ENCODE assay signal across 8 mouse cellular contexts in genomic region chr11:60352559-60353411, GRCm38 (mm10). TPM values are rescaled to one million over a fixed set of nuclear protein-coding genes. Genes with fewer than 3 reads are reported as not detected.
DNase-seq lines count a peak whose midpoint lies in the region; ATAC-seq and TF ChIP-seq lines count a peak whose summit lies in the region.

Gene Tom1l2, minus strand, starts transcription at chr11:60352905.
Gene Drc3, plus strand, starts transcription at chr11:60353329.

- ATAC-seq in heart, embryonic 15.5 days (replicated peaks; ENCODE audit: insufficient number of reproducible peaks, insufficient read depth, low FRiP score, low read depth): peak; percentile 99
- ATAC-seq in liver, embryonic 14.5 days (ENCODE audit: insufficient read depth): peak; percentile 99
- peak; percentile 100 for ATAC-seq in neural tube, embryonic 11.5 days (ENCODE audit: insufficient read depth, low FRiP score, low TSS enrichment)
- peak; percentile 99 for ATAC-seq in stomach, postnatal 0 days (ENCODE audit: low FRiP score, low TSS enrichment)

- under 1% methylated on average over 57 of the region's 57 CpGs for WGBS in forebrain, embryonic 10.5 days
- WGBS in heart, embryonic 15.5 days: under 1% methylated on average over 57 of the region's 57 CpGs
- under 1% methylated on average over 57 of the region's 57 CpGs for WGBS in liver, embryonic 14.5 days (ENCODE audit: insufficient replicate concordance)
- under 1% methylated on average over 57 of the region's 57 CpGs for WGBS in neural tube, embryonic 11.5 days
- WGBS in stomach, postnatal 0 days: under 1% methylated on average over 56 of the region's 57 CpGs

- peak within 1 kb of the TSS; percentile 68 for H3K4me3 ChIP-seq in forebrain, embryonic 10.5 days
- peak within 1 kb of the TSS; percentile 72 for H3K4me3 ChIP-seq in heart, embryonic 15.5 days
- peak within 1 kb of the TSS; percentile 63 to 78 for H3K4me3 ChIP-seq in liver, embryonic 14.5 days (ENCODE audit: insufficient read depth in 1 of 2, low read depth in 2 of 2, low read length in 2 of 2)
- peak within 1 kb of the TSS; percentile 44 for H3K4me3 ChIP-seq in neural tube, embryonic 11.5 days (ENCODE audit: low read depth, low read length)
- H3K4me3 ChIP-seq in stomach, postnatal 0 days (ENCODE audit: low read depth, low read length): peak within 1 kb of the TSS; percentile 63

- H3K27me3 ChIP-seq in forebrain, embryonic 10.5 days (ENCODE audit: poor library complexity, severe bottlenecking): no peaks in the 10 kb centered on the region
- no peaks in the 10 kb centered on the region for H3K27me3 ChIP-seq in heart, embryonic 15.5 days
- no peaks in the 10 kb centered on the region for H3K27me3 ChIP-seq in liver, embryonic 14.5 days (ENCODE audit: control insufficient read depth, insufficient read depth, low read length)
- no peaks in the 10 kb centered on the region for H3K27me3 ChIP-seq in neural tube, embryonic 11.5 days (ENCODE audit: control insufficient read depth, insufficient read depth, low read length)
- H3K27me3 ChIP-seq in stomach, postnatal 0 days (ENCODE audit: control insufficient read depth, insufficient read depth, low read length): no peaks in the 10 kb centered on the region

- peak within 1 kb of the TSS; percentile 79 for H3K27ac ChIP-seq in forebrain, embryonic 10.5 days
- peak within 1 kb of the TSS; percentile 89 for H3K27ac ChIP-seq in heart, embryonic 15.5 days
- peak within 1 kb of the TSS; percentile 54 for H3K27ac ChIP-seq in liver, embryonic 14.5 days
- H3K27ac ChIP-seq in neural tube, embryonic 11.5 days (ENCODE audit: low read depth, low read length): no peak within 1 kb of the TSS; the same call in 1 of the 2 replicates
- peak within 1 kb of the TSS; percentile 86 for H3K27ac ChIP-seq in stomach, postnatal 0 days (replicated peaks)

- H3K9me3 ChIP-seq in forebrain, embryonic 10.5 days: no peaks in the 10 kb centered on the region
- H3K9me3 ChIP-seq in heart, embryonic 15.5 days (replicated peaks): no peaks in the 10 kb centered on the region
- H3K9me3 ChIP-seq in liver, embryonic 14.5 days (ENCODE audit: control insufficient read depth, low read length): no peaks in the 10 kb centered on the region
- no peaks in the 10 kb centered on the region for H3K9me3 ChIP-seq in neural tube, embryonic 11.5 days (ENCODE audit: control insufficient read depth, low read length)
- H3K9me3 ChIP-seq in stomach, postnatal 0 days (ENCODE audit: control insufficient read depth, low read length): no peaks in the 10 kb centered on the region

- peaks cover 21% of the 10 kb centered on the region for H3K4me1 ChIP-seq in forebrain, embryonic 10.5 days
- peaks cover 26% of the 10 kb centered on the region for H3K4me1 ChIP-seq in heart, embryonic 15.5 days (replicated peaks)
- peaks cover 3 to 25% of the 10 kb centered on the region in 2 experiments for H3K4me1 ChIP-seq in liver, embryonic 14.5 days (replicated peaks; ENCODE audit: control insufficient read depth in 2 of 2, insufficient read depth in 2 of 2, low read length in 1 of 2)
- H3K4me1 ChIP-seq in neural tube, embryonic 11.5 days (ENCODE audit: control insufficient read depth, insufficient read depth, low read length): peaks cover 9% of the 10 kb centered on the region
- H3K4me1 ChIP-seq in stomach, postnatal 0 days (replicated peaks; ENCODE audit: control insufficient read depth, insufficient read depth): peaks cover 7% of the 10 kb centered on the region

- H3K9ac ChIP-seq in heart, embryonic 15.5 days: peak within 1 kb of the TSS; percentile 74
- peak within 1 kb of the TSS; percentile 81 for H3K9ac ChIP-seq in liver, embryonic 14.5 days (replicated peaks)
- peak within 1 kb of the TSS; percentile 69 for H3K9ac ChIP-seq in neural tube, embryonic 11.5 days (ENCODE audit: low read length)
- H3K9ac ChIP-seq in stomach, postnatal 0 days (ENCODE audit: low read length): peak within 1 kb of the TSS; percentile 75

- TF ChIP-seq EP300 in liver, embryonic 14.5 days (IDR thresholded peaks at IDR 0.05; ENCODE audit: low read depth): 0 out of 2 replicates have a peak, but pooled peaks have one; percentile 32
- no peak for TF ChIP-seq EP300 in stomach, postnatal 0 days (optimal IDR thresholded peaks at IDR 0.05)

- peak within 1 kb of the TSS; percentile 82 for H3K4me2 ChIP-seq in heart, embryonic 15.5 days
- peak within 1 kb of the TSS; percentile 92 for H3K4me2 ChIP-seq in liver, embryonic 14.5 days (ENCODE audit: low read depth)
- peak within 1 kb of the TSS; percentile 71 for H3K4me2 ChIP-seq in neural tube, embryonic 11.5 days (ENCODE audit: low read depth)
- H3K4me2 ChIP-seq in stomach, postnatal 0 days (replicated peaks; ENCODE audit: low read depth): peak within 1 kb of the TSS; percentile 89

- DNase-seq in CD8-positive naive resting alpha-beta T cell, adult 2 months (ENCODE audit: low read depth in 2 of 2, low spot score in 2 of 2): peak; percentile 95 to 96
- DNase-seq in c-Kit-positive CD71-negative TER-119-negative erythroid progenitor cells, embryonic 14.5 days (ENCODE audit: low read depth): peak; percentile 99
- DNase-seq in forebrain, embryonic 10.5 days (ENCODE audit: extremely low spot score, low spot score): peak; percentile 100
- DNase-seq in kidney, postnatal 25 days: peak; percentile 100
- DNase-seq in liver, embryonic 14.5 days (ENCODE audit: low read depth in 3 of 3, low spot score in 3 of 3): peak; percentile 99
- peak; percentile 99 for DNase-seq in neural tube, embryonic 11.5 days (ENCODE audit: low spot score)
- peak; percentile 100 for DNase-seq in stomach, postnatal 0 days (ENCODE audit: low spot score)

- H3K36me3 ChIP-seq in forebrain, embryonic 10.5 days (replicated peaks): no peaks in the 10 kb centered on the region
- H3K36me3 ChIP-seq in heart, embryonic 15.5 days: no peaks in the 10 kb centered on the region
- H3K36me3 ChIP-seq in liver, embryonic 14.5 days (replicated peaks; ENCODE audit: control insufficient read depth, insufficient read depth, low read depth): no peaks in the 10 kb centered on the region
- H3K36me3 ChIP-seq in neural tube, embryonic 11.5 days (ENCODE audit: control insufficient read depth, insufficient read depth, low read length): no peaks in the 10 kb centered on the region
- no peaks in the 10 kb centered on the region for H3K36me3 ChIP-seq in stomach, postnatal 0 days (ENCODE audit: control insufficient read depth, insufficient read depth, low read length)

- no peak for TF ChIP-seq CTCF in liver, embryonic 14.5 days (IDR thresholded peaks at IDR 0.05; ENCODE audit: low read depth)
- TF ChIP-seq CTCF in stomach, postnatal 0 days (IDR thresholded peaks at IDR 0.05; ENCODE audit: low read depth): no peak

RNA-seq across cellular contexts. Expression of gene Tom1l2, which starts in this region (rescaled TPM):
- polyA plus RNA-seq in forebrain, embryonic 10.5 days (2016; fragmentation: Nextera tagmentation; extraction: Ambion mirVana): 18.0 TPM in 2 replicates
- polyA plus RNA-seq in heart, embryonic 15.5 days (2015; fragmentation: Nextera tagmentation; extraction: Ambion mirVana): 30.0 and 37.8 TPM in 2 replicates
- polyA plus RNA-seq in liver, embryonic 14.5 days (2012; rRNA removed): 4.9 and 5.0 TPM in 2 replicates
- polyA plus RNA-seq in liver, embryonic 14.5 days (2014; fragmentation: Nextera tagmentation; extraction: Ambion mirVana): 2.4 and 3.1 TPM in 2 replicates
- polyA plus RNA-seq in neural tube, embryonic 11.5 days (2014; fragmentation: Nextera tagmentation; extraction: Ambion mirVana): 19.1 and 21.2 TPM in 2 replicates
- 15.9 and 19.4 TPM in 2 replicates for polyA plus RNA-seq in stomach, postnatal 0 days (2015; fragmentation: Nextera tagmentation; extraction: Ambion mirVana)

RNA-seq across cellular contexts. Expression of gene Drc3, which starts in this region (rescaled TPM):
- polyA plus RNA-seq in forebrain, embryonic 10.5 days (2016; fragmentation: Nextera tagmentation; extraction: Ambion mirVana): 1.5 and 1.6 TPM in 2 replicates
- polyA plus RNA-seq in heart, embryonic 15.5 days (2015; fragmentation: Nextera tagmentation; extraction: Ambion mirVana): 2.9 and 3.1 TPM in 2 replicates
- 0.34 and 0.39 TPM in 2 replicates for polyA plus RNA-seq in liver, embryonic 14.5 days (2012; rRNA removed)
- 0.14 and 0.20 TPM in 2 replicates for polyA plus RNA-seq in liver, embryonic 14.5 days (2014; fragmentation: Nextera tagmentation; extraction: Ambion mirVana)
- polyA plus RNA-seq in neural tube, embryonic 11.5 days (2014; fragmentation: Nextera tagmentation; extraction: Ambion mirVana): 0.69 and 1.4 TPM in 2 replicates
- polyA plus RNA-seq in stomach, postnatal 0 days (2015; fragmentation: Nextera tagmentation; extraction: Ambion mirVana): 0.69 and 0.93 TPM in 2 replicates
